8 mouse cellular contexts compared by ENCODE assay signal in the genomic region with DNA sequence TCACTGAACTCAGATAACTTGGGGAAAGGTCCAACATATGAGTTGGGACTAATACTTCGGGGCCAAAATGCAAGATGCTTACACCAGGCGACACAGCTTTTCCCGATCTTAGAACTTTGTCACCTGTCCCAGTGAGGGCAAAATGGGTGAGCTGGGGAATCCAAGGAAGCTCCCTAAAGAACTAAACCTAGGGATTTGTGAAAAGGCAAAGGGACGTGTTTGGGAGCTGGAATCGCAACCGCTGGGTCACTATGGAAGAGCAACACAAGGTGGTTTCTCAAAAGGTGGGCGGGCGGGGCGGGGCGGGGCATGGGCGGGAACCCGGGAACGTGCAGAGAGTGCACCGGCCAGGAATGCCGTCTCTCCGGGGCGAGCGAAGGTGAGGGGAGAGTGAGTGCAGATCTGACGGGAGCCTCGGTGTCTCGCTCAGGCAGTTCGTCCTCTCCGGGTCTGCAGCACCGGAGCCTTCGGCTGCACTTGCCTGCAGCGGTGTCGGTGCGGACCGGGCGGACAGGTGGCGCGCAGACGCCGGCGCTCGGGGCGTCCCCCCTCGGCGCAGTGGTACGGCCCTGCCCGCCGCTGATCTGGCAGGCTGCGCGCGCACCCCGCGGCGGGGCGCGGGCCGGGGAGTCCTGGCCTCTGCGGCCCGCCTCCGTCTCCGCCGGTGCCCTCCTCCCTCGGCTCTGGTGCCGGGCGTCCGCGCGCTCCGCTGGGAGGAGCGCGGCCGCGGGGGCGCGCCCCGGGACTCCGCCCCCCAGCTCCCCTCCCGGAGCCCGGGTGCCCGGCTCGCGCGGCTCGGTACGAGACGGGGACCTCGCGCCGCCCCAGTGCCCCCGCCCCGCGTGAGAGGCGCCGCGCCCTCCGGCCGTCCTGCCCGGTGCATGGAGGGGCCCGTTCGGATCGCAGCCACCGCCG. TPM values are rescaled to one million over a fixed set of nuclear protein-coding genes. Genes with fewer than 3 reads are reported as not detected.
DNase-seq lines count a peak whose midpoint lies in the region; ATAC-seq and TF ChIP-seq lines count a peak whose summit lies in the region.

A gene (plus strand): TSS at position 324 of the 915 bp plus-strand sequence.

- TF ChIP-seq RAD21 in CH12.LX (IDR thresholded peaks at IDR 0.05; ENCODE audit: low read depth, low read length) = no peak

- in situ Hi-C loops in CH12.LX (cut with MboI; ENCODE audit: low pct_ligation_motif_present, low pct_unique_long_range_greater_than_20kb, low sequenced_read_pairs) = no loop called here

- no peaks in the 10 kb centered on the region for H3K9me3 ChIP-seq in CH12.LX (replicated peaks; ENCODE audit: low read length)
- H3K9me3 ChIP-seq in forebrain, embryonic 10.5 days = no peaks in the 10 kb centered on the region
- H3K9me3 ChIP-seq in heart, embryonic 14.5 days (ENCODE audit: control insufficient read depth, low read length) = no peaks in the 10 kb centered on the region
- H3K9me3 ChIP-seq in liver, embryonic 12.5 days (replicated peaks) = no peaks in the 10 kb centered on the region
- H3K9me3 ChIP-seq in stomach, embryonic 15.5 days = no peaks in the 10 kb centered on the region

- WGBS in forebrain, embryonic 10.5 days = under 1% methylated on average over 86 of the region's 97 CpGs
- WGBS in heart, embryonic 14.5 days = under 1% methylated on average over 36 of the region's 97 CpGs
- WGBS in liver, embryonic 12.5 days (ENCODE audit: insufficient replicate concordance) = under 1% methylated on average over 66 of the region's 97 CpGs
- WGBS in stomach, embryonic 15.5 days = under 1% methylated on average over 89 of the region's 97 CpGs

- peak within 1 kb of the TSS; percentile 67 to 95 (median 77) for H3K4me3 ChIP-seq in CH12.LX (replicated peaks in 1 of 3; ENCODE audit: low read depth in 2 of 3, low read length in 2 of 3, poor library complexity in 1 of 3)
- H3K4me3 ChIP-seq in forebrain, embryonic 10.5 days = peak within 1 kb of the TSS; percentile 97
- peak within 1 kb of the TSS; percentile 98 to 100 for H3K4me3 ChIP-seq in heart, embryonic 14.5 days (ENCODE audit: control insufficient read depth in 1 of 2, insufficient read depth in 1 of 2, low read depth in 1 of 2, low read length in 2 of 2)
- H3K4me3 ChIP-seq in liver, embryonic 12.5 days = peak within 1 kb of the TSS; percentile 74
- peak within 1 kb of the TSS; percentile 98 for H3K4me3 ChIP-seq in stomach, embryonic 15.5 days (replicated peaks)

- peak; percentile 80 for DNase-seq in CH12.LX (ENCODE audit: extremely low read depth)
- DNase-seq in c-Kit-negative CD71-positive TER-119-positive erythroid progenitor cells, embryonic 14.5 days (ENCODE audit: low read depth, low spot score) = peak; percentile 52
- DNase-seq in forebrain, embryonic 10.5 days (ENCODE audit: extremely low spot score, low spot score) = peak; percentile 85
- DNase-seq in kidney, postnatal 14 days = peak; percentile 96
- peak; percentile 89 for DNase-seq in neural tube, embryonic 10.5 days (ENCODE audit: extremely low spot score, low spot score)

- TF ChIP-seq CTCF in CH12.LX (conservative IDR thresholded peaks at IDR 0.05 in 1 of 2, IDR thresholded peaks at IDR 0.05 in 1 of 2; ENCODE audit: low read depth in 2 of 2, low read length in 2 of 2) = no peak

- H3K36me3 ChIP-seq in CH12.LX (replicated peaks in 1 of 2; ENCODE audit: control insufficient read depth in 1 of 2, insufficient read depth in 1 of 2, low read length in 1 of 2) = no peaks in the 10 kb centered on the region
- no peaks in the 10 kb centered on the region for H3K36me3 ChIP-seq in forebrain, embryonic 10.5 days (replicated peaks)
- H3K36me3 ChIP-seq in heart, embryonic 14.5 days (ENCODE audit: control insufficient read depth, insufficient read depth, low read length) = no peaks in the 10 kb centered on the region
- H3K36me3 ChIP-seq in liver, embryonic 12.5 days = no peaks in the 10 kb centered on the region
- H3K36me3 ChIP-seq in stomach, embryonic 15.5 days = no peaks in the 10 kb centered on the region

- peaks cover 19% of the 10 kb centered on the region for H3K27me3 ChIP-seq in CH12.LX (replicated peaks)
- H3K27me3 ChIP-seq in forebrain, embryonic 10.5 days (ENCODE audit: poor library complexity, severe bottlenecking) = peaks cover 47% of the 10 kb centered on the region
- H3K27me3 ChIP-seq in heart, embryonic 14.5 days (ENCODE audit: control insufficient read depth, insufficient read depth, low read length) = no peaks in the 10 kb centered on the region
- peaks cover 49% of the 10 kb centered on the region for H3K27me3 ChIP-seq in liver, embryonic 12.5 days (replicated peaks)
- H3K27me3 ChIP-seq in stomach, embryonic 15.5 days (replicated peaks) = no peaks in the 10 kb centered on the region

- TF ChIP-seq EP300 in CH12.LX (IDR thresholded peaks at IDR 0.05; ENCODE audit: low read length) = no peak

- peak; percentile 38; the same call in 1 of the 2 replicates for TF ChIP-seq POLR2A in CH12.LX (IDR thresholded peaks at IDR 0.05; ENCODE audit: low read depth, low read length)

- peaks cover 0 to 15% of the 10 kb centered on the region in 2 experiments; a peak in 2 of 4 replicates for H3K4me1 ChIP-seq in CH12.LX (ENCODE audit: control insufficient read depth in 1 of 2, insufficient read depth in 2 of 2)
- peaks cover 61% of the 10 kb centered on the region for H3K4me1 ChIP-seq in forebrain, embryonic 10.5 days
- peaks cover 4 to 29% of the 10 kb centered on the region in 2 experiments for H3K4me1 ChIP-seq in heart, embryonic 14.5 days (ENCODE audit: control insufficient read depth in 2 of 2, insufficient read depth in 2 of 2, low read length in 2 of 2)
- H3K4me1 ChIP-seq in liver, embryonic 12.5 days = peaks cover 18% of the 10 kb centered on the region
- H3K4me1 ChIP-seq in stomach, embryonic 15.5 days = peaks cover 12% of the 10 kb centered on the region

- H3K4me2 ChIP-seq in CH12.LX (ENCODE audit: insufficient read depth, low read depth, poor library complexity, severe bottlenecking) = peak within 1 kb of the TSS; percentile 99
- peak within 1 kb of the TSS; percentile 84 for H3K4me2 ChIP-seq in heart, embryonic 14.5 days (ENCODE audit: low read length)
- H3K4me2 ChIP-seq in liver, embryonic 12.5 days = peak within 1 kb of the TSS; percentile 97
- peak within 1 kb of the TSS; percentile 82 for H3K4me2 ChIP-seq in stomach, embryonic 15.5 days

- H3K27ac ChIP-seq in CH12.LX (ENCODE audit: insufficient read depth, low read depth) = peak within 1 kb of the TSS; percentile 38; the same call in 1 of the 2 replicates
- H3K27ac ChIP-seq in forebrain, embryonic 10.5 days = peak within 1 kb of the TSS; percentile 99
- H3K27ac ChIP-seq in heart, embryonic 14.5 days (replicated peaks in 1 of 2; ENCODE audit: control insufficient read depth in 1 of 2, insufficient read depth in 1 of 2, low read depth in 2 of 2, low read length in 2 of 2) = peak within 1 kb of the TSS; percentile 85 to 94
- H3K27ac ChIP-seq in liver, embryonic 12.5 days = peak within 1 kb of the TSS; percentile 43; the same call in 1 of the 2 replicates
- H3K27ac ChIP-seq in stomach, embryonic 15.5 days = peak within 1 kb of the TSS; percentile 93

- no peaks in the 10 kb centered on the region for H3K79me2 ChIP-seq in CH12.LX (replicated peaks; ENCODE audit: control insufficient read depth, extremely low read depth, insufficient read depth, poor library complexity, severe bottlenecking)

- dilution Hi-C loops in CH12.LX (cut with MboI; ENCODE audit: extremely low pct_ligation_motif_present, extremely low pct_unique_long_range_greater_than_20kb, low sequenced_read_pairs) = no loop called here

- peak; percentile 97 for ATAC-seq in heart, embryonic 14.5 days (ENCODE audit: insufficient number of reproducible peaks, insufficient read depth, low FRiP score, low read depth)
- peak; percentile 97 for ATAC-seq in liver, embryonic 12.5 days
- peak; percentile 95 for ATAC-seq in stomach, embryonic 15.5 days (ENCODE audit: insufficient read depth, low FRiP score, low read depth)

- H3K9ac ChIP-seq in CH12.LX (ENCODE audit: insufficient read depth, low read depth) = peak within 1 kb of the TSS; percentile 71
- peak within 1 kb of the TSS; percentile 97 for H3K9ac ChIP-seq in heart, embryonic 14.5 days (ENCODE audit: low read length)
- peak within 1 kb of the TSS; percentile 77 for H3K9ac ChIP-seq in liver, embryonic 12.5 days
- H3K9ac ChIP-seq in stomach, embryonic 15.5 days = peak within 1 kb of the TSS; percentile 96

TF ChIP-seq in CH12.LX, 34 proteins besides CTCF, POLR2A, EP300 and RAD21 (continues in another document):
- TF ChIP-seq ZC3H11A (IDR thresholded peaks at IDR 0.05; ENCODE audit: low read depth, low read length) (no peak), TCF12 (IDR thresholded peaks at IDR 0.05; ENCODE audit: low read depth, low read length) (no peak; the same call in 1 of the 2 replicates), SIN3A (IDR thresholded peaks at IDR 0.05; ENCODE audit: low read length) (peak; percentile 7; the same call in 1 of the 2 replicates), MEF2A (IDR thresholded peaks at IDR 0.05; ENCODE audit: borderline replicate concordance, low read depth, low read length) (no peak), POLR2AphosphoS2 (IDR thresholded peaks at IDR 0.05; ENCODE audit: low read depth, low read length) (no peak), ZNF384 (IDR thresholded peaks at IDR 0.05; ENCODE audit: low read depth, low read length) (no peak), NRF1 (IDR thresholded peaks at IDR 0.05; ENCODE audit: low read depth, low read length) (peak; percentile 87), JUND (conservative IDR thresholded peaks at IDR 0.05; ENCODE audit: low read depth, low read length) (no peak), CHD2 (IDR thresholded peaks at IDR 0.05; ENCODE audit: low read length) (no peak), MAFK (IDR thresholded peaks at IDR 0.05; ENCODE audit: insufficient replicate concordance, low read length) (0 out of 2 replicates have a peak, but pooled peaks have one; percentile 22), GABPA (IDR thresholded peaks at IDR 0.05; ENCODE audit: insufficient replicate concordance, low read depth, low read length) (no peak), KAT2A (IDR thresholded peaks at IDR 0.05; ENCODE audit: insufficient replicate concordance, low read length) (no peak), CHD1 (IDR thresholded peaks at IDR 0.05; ENCODE audit: low read depth, low read length) (peak; percentile 98), MAZ (IDR thresholded peaks at IDR 0.05; ENCODE audit: low read depth, low read length) (no peak), ELF1 (IDR thresholded peaks at IDR 0.05; ENCODE audit: low read depth, low read length) (peak; percentile 9; the same call in 1 of the 2 replicates)

RNA-seq across cellular contexts. Expression of the gene that starts here (rescaled TPM):
- 1.9 and 2.3 TPM in 2 replicates for total RNA-seq in CH12.LX (2012; rRNA removed)
- total RNA-seq in CH12.LX (2014; rRNA removed) = 1.8 TPM in 2 replicates
- 2.7 and 2.9 TPM in 2 replicates for polyA plus RNA-seq in CH12.LX (2012; ENCODE audit: insufficient read length, low read depth)
- 13.4 and 16.2 TPM in 2 replicates for polyA plus RNA-seq in forebrain, embryonic 10.5 days (2016; fragmentation: Nextera tagmentation; extraction: Ambion mirVana)
- polyA plus RNA-seq in heart, embryonic 14.5 days (2014; fragmentation: Nextera tagmentation; extraction: Ambion mirVana) = 6.2 and 8.1 TPM in 2 replicates
- 0.96 and 1.0 TPM in 2 replicates for polyA plus RNA-seq in liver, embryonic 12.5 days (2016; fragmentation: Nextera tagmentation; extraction: Ambion mirVana)
- 10.2 and 10.4 TPM in 2 replicates for polyA plus RNA-seq in stomach, embryonic 15.5 days (2015; fragmentation: Nextera tagmentation; extraction: Ambion mirVana)

Comparison
In these comparisons a context has a peak if more than half of its experiments do, and no peak if none do; other contexts are left out.
1. Peak in every context shown above with its lines: DNase-seq, ATAC-seq, H3K4me3 ChIP-seq and H3K27ac ChIP-seq.
2. H3K27ac ChIP-seq: peak in every context shown above with its lines; median percentile 99 in forebrain, embryonic 10.5 days; 93 in stomach, embryonic 15.5 days; 90 in heart, embryonic 14.5 days; 43 in liver, embryonic 12.5 days; 38 in CH12.LX.